Mouse (Mus musculus): Measurements from ENCODE around the gene Ppp1cb. TPM values are rescaled to one million over a fixed set of nuclear protein-coding genes. Genes with fewer than 3 reads are reported as not detected.

Gene Ppp1cb
- 213 and 246 TPM in 2 replicates for polyA plus RNA-seq (2015; fragmentation: Nextera tagmentation; extraction: Ambion mirVana)

DNA sequence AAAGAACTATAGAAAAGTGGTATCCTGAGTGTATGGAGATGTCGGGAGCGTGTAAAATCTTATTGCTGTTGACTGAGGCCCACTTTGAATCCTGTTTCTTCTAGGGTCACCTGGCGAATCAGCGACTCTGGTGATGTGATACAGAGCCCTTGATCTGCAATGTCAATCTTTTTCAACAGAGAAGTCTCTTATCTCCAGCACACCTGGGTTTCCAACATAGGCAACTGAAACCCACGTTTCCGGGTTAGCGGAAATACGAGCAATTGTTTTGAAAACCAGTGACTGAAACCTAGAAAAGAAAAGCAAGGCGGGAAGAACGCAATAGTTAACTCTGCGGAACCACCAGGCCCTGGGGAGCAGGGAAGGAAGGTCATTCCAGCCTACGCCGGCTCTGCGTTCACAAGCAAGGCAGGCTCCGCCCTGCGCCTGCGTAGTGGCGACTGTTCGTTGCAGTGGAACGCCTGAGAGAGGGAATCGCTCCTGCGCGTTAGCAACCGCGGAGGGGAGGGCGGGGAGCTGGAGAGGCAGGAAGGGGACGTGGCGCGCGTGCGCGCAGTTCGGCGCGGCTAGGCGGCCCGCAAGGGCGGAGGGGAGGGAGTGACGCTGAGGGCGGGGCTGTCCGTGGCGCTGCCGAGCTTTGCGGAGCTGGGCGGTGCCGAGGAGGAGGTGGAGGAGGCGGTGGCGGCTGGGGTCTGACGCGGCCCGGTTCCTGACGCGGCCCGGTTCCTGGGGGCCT lies at the start of gene Ppp1cb:
TSS of gene Ppp1cb (plus strand) at position 436 of the 736 bp plus-strand sequence.
- peak within 1 kb of the TSS; percentile 67 for H3K4me2 ChIP-seq
- H3K27me3 ChIP-seq, result no peaks in the 10 kb centered on the region
- H3K4me1 ChIP-seq, result peaks cover 18% of the 10 kb centered on the region
- H3K36me3 ChIP-seq (ENCODE audit: poor library complexity, severe bottlenecking), result no peaks in the 10 kb centered on the region
- H3K4me3 ChIP-seq, result peak within 1 kb of the TSS; percentile 68
- H3K9ac ChIP-seq, result peak within 1 kb of the TSS; percentile 95
- peak; percentile 99 for ATAC-seq
- H3K27ac ChIP-seq, result peak within 1 kb of the TSS; percentile 99
- 1% methylated on average over 50 of the region's 54 CpGs for WGBS
- H3K9me3 ChIP-seq (replicated peaks), result no peaks in the 10 kb centered on the region

DNA sequence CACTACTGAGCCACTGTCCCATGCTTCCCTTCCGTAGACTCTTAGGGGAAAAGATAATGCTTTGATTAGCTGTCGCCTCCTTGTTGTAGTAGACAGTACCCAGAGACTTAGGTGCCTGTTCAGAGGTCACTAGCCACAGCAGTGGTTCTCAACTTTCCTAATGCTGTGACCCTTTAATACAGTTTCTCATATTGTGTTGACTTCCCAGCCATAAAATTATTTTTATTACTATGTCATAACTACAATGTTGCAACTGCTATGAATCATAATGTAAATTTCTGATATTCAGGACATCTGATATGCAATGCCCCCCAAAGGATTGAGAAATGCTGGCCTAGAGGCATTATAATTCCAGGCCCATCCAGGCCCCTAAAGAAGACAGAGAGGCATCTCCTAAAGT lies 48.9 kb upstream of the Ppp1cb start:
- Histone ChIP-seq H3K27ac (no peak overlapping the region), H3K9ac (no peak overlapping the region), H3K36me3 (ENCODE audit: poor library complexity, severe bottlenecking) (no peaks in the 10 kb centered on the region), H3K4me3 (no peak overlapping the region), H3K4me2 (no peak overlapping the region), H3K9me3 (replicated peaks) (no peaks in the 10 kb centered on the region), H3K27me3 (no peaks in the 10 kb centered on the region), H3K4me1 (peaks cover 15% of the 10 kb centered on the region)
- ATAC-seq, result no peak
- WGBS, result 83% methylated on average over 2 of the region's 2 CpGs

DNA sequence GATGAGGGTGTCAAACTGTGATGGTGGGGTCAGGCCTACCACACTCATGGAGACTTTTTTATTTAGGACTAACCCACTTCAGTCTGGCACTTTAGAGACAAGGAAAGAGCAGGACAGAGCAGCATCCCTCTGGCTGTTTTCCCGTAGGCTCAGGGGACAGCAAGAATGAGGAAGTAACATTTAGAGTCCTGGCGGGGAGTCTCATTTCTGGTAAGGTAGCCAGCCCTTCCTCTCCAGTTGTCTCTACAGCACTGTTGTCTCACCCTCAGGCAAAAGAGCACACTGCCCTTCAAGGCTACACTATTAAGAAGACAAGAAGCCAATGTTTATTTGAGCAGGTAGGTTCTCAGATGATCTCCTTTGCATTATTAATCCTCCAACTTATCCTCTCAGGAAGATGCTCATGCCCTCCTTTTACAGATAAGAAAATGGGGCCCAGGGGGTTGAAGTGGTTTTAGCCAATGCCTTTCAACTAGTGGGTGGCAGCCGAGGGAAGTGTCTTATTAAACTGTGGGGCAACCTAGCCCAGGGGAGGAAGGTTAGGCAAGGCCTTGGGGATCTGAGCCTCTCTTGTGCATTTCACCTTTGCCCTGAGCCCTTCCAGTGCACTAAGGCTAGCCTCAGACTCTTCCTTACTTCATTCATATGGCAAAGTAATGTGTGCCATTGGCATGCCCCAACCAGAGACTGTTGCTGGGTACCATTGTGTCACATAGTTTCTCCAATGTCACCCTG lies 47.5 kb upstream of the Ppp1cb start:
- 89% methylated on average over 3 of the region's 3 CpGs for WGBS
- Histone ChIP-seq H3K4me2 (no peak overlapping the region), H3K36me3 (ENCODE audit: poor library complexity, severe bottlenecking) (no peaks in the 10 kb centered on the region)

DNA sequence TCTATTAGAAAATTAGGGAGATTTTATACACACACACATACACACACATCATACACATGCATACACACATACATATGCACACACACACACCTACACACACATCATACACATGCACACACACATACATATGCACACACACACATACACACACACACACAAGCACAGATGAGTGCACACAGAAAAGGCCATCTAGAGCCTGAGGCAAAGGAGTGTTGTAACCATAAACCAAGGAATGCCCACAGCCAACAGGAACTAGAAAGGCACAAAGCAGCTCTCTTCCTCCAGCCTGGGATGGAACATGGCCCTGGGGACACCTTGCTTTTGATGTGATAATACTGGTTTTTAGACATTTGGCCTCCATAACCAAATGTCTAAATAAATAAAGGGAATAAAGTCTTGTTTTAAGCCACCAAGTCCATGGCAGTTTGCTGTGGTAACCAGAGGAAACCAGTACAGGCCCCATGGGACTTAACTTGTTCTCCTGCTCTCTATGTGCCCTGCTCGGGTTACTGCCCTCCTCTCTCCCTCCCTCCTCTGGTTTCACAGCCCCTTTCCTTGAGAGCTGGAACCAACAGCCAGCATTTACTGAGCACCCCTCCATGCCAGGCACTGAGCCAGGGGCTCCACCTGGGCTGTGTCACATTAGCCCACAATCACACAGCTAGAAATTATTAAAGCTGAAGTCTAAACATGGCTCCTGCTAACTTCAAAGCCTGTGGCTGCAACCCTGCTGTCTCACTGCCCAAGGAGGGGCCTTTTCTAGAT lies 46.3 kb upstream of the Ppp1cb start:
- H3K27ac ChIP-seq, result no peak overlapping the region
- H3K4me3 ChIP-seq, result no peak overlapping the region
- peaks cover 7% of the 10 kb centered on the region; the same call in 1 of the 2 replicates for H3K4me1 ChIP-seq
- WGBS, result 17% methylated on average over 1 of the region's 1 CpGs
- H3K9me3 ChIP-seq (replicated peaks), result no peaks in the 10 kb centered on the region
- H3K9ac ChIP-seq, result no peak overlapping the region
- H3K4me2 ChIP-seq, result no peak overlapping the region
- ATAC-seq, result no peak
- no peaks in the 10 kb centered on the region for H3K36me3 ChIP-seq (ENCODE audit: poor library complexity, severe bottlenecking)
- no peaks in the 10 kb centered on the region for H3K27me3 ChIP-seq

More for the DNA sequence above, 47.5 kb upstream of the Ppp1cb start:
- Histone ChIP-seq H3K4me3 (no peak overlapping the region), H3K27me3 (no peaks in the 10 kb centered on the region), H3K27ac (no peak overlapping the region), H3K9ac (no peak overlapping the region), H3K9me3 (replicated peaks) (no peaks in the 10 kb centered on the region), H3K4me1 (peaks cover 7% of the 10 kb centered on the region; the same call in 1 of the 2 replicates)
- no peak for ATAC-seq

DNA sequence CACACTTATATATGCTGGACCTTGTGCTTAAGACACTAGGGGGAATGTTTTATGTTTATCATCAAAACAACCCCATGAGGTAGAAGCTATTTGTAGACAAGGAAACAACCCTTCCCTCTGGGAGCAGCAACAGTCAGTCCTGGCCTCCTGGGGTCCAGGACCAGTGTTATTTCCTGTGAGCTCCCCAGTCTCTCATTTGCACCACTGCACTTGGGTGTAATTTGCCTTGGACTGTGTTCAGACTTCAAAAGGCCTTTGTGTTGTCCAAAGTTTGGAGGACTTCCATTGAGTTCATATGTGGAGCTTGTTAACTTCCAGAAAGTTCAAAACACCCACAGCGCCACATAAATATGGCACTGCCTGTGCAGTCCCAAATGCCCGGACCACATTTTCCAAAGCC lies 45.6 kb upstream of the Ppp1cb start:
- peaks cover 7% of the 10 kb centered on the region; the same call in 1 of the 2 replicates for H3K4me1 ChIP-seq
- H3K27ac ChIP-seq, result no peak overlapping the region
- 33% methylated on average over 2 of the region's 2 CpGs for WGBS
- no peak overlapping the region for H3K9ac ChIP-seq
- H3K36me3 ChIP-seq (ENCODE audit: poor library complexity, severe bottlenecking), result no peaks in the 10 kb centered on the region
- H3K4me2 ChIP-seq, result no peak overlapping the region
- no peaks in the 10 kb centered on the region for H3K27me3 ChIP-seq
- ATAC-seq, result no peak
- H3K9me3 ChIP-seq (replicated peaks), result no peaks in the 10 kb centered on the region
- no peak overlapping the region for H3K4me3 ChIP-seq

DNA sequence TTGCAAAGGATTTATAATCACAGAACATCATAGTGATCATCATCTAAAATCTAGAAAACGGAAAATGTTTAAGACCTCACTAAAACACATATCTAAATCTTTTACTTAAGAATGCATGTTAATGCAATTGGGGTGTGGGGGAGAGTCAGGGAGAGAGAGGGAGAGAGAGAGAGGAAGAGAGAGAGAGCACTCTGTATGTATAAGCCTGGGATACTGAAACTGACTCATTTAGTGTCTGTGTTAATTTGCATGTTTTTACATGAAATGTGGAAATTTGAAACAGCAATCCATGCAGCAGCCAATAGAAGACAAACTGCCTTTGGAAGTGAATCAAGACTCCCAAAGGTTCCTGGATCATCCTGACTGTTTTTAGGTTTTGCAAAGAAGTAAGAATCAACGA lies 45.1 kb upstream of the Ppp1cb start:
- no peak for ATAC-seq
- no peaks in the 10 kb centered on the region for H3K9me3 ChIP-seq (replicated peaks)
- H3K27ac ChIP-seq, result no peak overlapping the region
- peaks cover 7% of the 10 kb centered on the region; the same call in 1 of the 2 replicates for H3K4me1 ChIP-seq
- H3K4me3 ChIP-seq, result no peak overlapping the region
- H3K9ac ChIP-seq, result no peak overlapping the region
- 74% methylated on average over 2 of the region's 2 CpGs for WGBS
- no peak overlapping the region for H3K4me2 ChIP-seq
- no peaks in the 10 kb centered on the region for H3K36me3 ChIP-seq (ENCODE audit: poor library complexity, severe bottlenecking)
- no peaks in the 10 kb centered on the region for H3K27me3 ChIP-seq

DNA sequence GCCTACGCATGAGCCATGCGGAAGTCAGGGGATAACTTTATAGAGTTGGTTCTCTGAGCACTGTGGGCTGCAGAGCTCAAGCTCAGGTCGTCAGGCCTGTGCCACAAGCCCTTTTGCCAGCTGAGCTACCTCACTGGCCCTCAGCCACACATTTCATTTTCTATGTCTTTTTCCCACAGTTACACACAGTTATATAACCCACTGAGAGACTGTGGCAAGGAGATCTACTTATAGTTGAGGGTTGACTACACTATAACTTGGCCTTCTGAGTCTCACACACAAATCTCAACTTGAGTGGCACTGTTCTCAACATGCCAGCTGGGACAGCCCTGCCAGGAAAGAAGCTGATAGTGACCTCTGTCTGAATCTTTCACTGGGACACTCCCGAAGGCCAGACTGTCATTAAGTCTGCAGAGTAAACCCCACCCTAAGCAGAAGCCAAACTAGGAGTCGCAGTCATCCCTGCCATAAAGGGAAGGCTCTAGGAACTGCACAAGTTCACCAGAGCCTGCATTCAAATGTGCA lies 44.1 kb upstream of the Ppp1cb start:
- Histone ChIP-seq H3K4me1 (peaks cover 7% of the 10 kb centered on the region; the same call in 1 of the 2 replicates), H3K9ac (no peak overlapping the region), H3K4me3 (no peak overlapping the region), H3K4me2 (no peak overlapping the region), H3K9me3 (replicated peaks) (no peaks in the 10 kb centered on the region), H3K27ac (no peak overlapping the region), H3K27me3 (no peaks in the 10 kb centered on the region), H3K36me3 (ENCODE audit: poor library complexity, severe bottlenecking) (no peaks in the 10 kb centered on the region)
- no peak for ATAC-seq
- WGBS, result 87% methylated on average over 5 of the region's 5 CpGs

DNA sequence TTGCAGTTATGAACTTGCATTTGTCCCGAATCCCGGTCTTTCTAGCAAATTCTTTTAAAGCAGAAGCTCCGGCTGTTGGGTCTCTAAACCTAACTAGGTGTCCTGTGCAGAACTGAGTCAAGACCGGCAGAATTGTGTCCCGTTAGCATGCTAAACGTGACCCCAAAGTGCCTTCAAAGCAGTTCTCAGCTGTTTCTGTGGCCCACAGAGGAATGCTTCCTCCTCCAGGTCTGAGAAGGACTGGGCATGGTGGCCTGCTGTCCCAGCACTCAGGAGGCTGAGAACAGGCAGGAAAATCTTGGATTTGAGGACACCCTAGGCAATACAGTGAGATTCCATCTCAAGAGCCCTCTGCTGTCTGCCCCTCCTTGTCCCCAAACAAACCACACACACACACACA lies 43.1 kb upstream of the Ppp1cb start:
- H3K27ac ChIP-seq, result no peak overlapping the region
- WGBS, result 84% methylated on average over 6 of the region's 6 CpGs
- ATAC-seq, result no peak

DNA sequence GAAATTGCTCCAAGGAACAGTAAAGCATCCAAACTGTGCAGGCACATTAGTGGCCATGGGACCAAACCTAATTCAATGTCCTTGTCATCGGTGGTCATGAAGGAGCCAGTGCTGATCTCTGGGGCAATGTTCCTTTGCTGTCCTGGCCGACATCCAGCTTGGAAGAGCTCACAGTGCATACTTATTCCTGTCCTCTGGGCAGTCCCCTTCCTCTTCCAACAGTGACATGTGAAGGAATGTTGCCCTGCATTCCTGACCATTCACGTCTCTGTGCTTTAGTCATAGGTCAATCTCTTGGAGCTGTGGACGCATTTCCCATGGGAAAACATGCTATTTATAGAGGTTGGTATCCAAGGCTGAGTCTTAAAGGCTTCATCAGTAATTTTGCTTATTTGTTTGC lies 41.8 kb upstream of the Ppp1cb start:
- no peak overlapping the region for H3K4me3 ChIP-seq
- H3K4me1 ChIP-seq, result peaks cover 9% of the 10 kb centered on the region
- no peaks in the 10 kb centered on the region for H3K9me3 ChIP-seq (replicated peaks)
- H3K27me3 ChIP-seq, result no peaks in the 10 kb centered on the region
- H3K36me3 ChIP-seq (ENCODE audit: poor library complexity, severe bottlenecking), result no peaks in the 10 kb centered on the region
- no peak overlapping the region for H3K9ac ChIP-seq
- ATAC-seq, result no peak
- H3K27ac ChIP-seq, result no peak overlapping the region
- H3K4me2 ChIP-seq, result no peak overlapping the region
- 71% methylated on average over 4 of the region's 4 CpGs for whole genome bisulfite sequencing

More for the DNA sequence above, 43.1 kb upstream of the Ppp1cb start:
- H3K36me3 ChIP-seq (ENCODE audit: poor library complexity, severe bottlenecking), result no peaks in the 10 kb centered on the region
- H3K4me2 ChIP-seq, result no peak overlapping the region
- H3K9me3 ChIP-seq (replicated peaks), result no peaks in the 10 kb centered on the region
- H3K4me1 ChIP-seq, result peaks cover 7% of the 10 kb centered on the region; the same call in 1 of the 2 replicates
- H3K4me3 ChIP-seq, result no peak overlapping the region
- no peaks in the 10 kb centered on the region for H3K27me3 ChIP-seq
- no peak overlapping the region for H3K9ac ChIP-seq

DNA sequence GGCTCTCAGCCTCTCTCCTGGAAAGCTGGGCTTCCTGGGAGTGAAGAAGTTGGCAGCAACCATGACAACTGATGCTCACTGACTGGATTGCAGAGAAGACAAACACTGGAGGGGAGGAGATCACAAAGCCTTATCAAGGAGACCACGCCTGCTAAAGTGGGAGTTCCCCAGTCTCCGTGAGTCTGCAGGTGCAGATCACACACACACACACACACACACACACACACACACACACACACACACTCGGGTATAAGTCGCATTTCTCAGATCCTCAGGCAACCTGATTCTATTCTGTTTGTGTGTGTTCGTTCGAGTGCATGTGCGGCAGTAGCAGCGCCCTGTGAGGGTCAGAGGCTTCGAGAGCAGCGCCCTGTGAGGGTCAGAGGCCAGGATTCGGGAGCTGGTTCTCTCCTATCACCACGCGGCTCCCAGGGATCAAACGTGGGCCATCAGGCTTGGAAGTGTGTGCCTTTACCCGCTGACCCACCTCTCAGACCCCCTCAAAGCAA lies 36.5 kb upstream of the Ppp1cb start:
- no peaks in the 10 kb centered on the region for H3K27me3 ChIP-seq
- H3K9me3 ChIP-seq (replicated peaks), result no peaks in the 10 kb centered on the region
- no peak overlapping the region for H3K9ac ChIP-seq
- no peak overlapping the region for H3K4me3 ChIP-seq
- no peak overlapping the region for H3K27ac ChIP-seq
- WGBS, result 29% methylated on average over 15 of the region's 15 CpGs
- no peak overlapping the region for H3K4me2 ChIP-seq
- no peaks in the 10 kb centered on the region for H3K36me3 ChIP-seq (ENCODE audit: poor library complexity, severe bottlenecking)
- no peak for ATAC-seq
- peaks cover 7% of the 10 kb centered on the region; the same call in 1 of the 2 replicates for H3K4me1 ChIP-seq

DNA sequence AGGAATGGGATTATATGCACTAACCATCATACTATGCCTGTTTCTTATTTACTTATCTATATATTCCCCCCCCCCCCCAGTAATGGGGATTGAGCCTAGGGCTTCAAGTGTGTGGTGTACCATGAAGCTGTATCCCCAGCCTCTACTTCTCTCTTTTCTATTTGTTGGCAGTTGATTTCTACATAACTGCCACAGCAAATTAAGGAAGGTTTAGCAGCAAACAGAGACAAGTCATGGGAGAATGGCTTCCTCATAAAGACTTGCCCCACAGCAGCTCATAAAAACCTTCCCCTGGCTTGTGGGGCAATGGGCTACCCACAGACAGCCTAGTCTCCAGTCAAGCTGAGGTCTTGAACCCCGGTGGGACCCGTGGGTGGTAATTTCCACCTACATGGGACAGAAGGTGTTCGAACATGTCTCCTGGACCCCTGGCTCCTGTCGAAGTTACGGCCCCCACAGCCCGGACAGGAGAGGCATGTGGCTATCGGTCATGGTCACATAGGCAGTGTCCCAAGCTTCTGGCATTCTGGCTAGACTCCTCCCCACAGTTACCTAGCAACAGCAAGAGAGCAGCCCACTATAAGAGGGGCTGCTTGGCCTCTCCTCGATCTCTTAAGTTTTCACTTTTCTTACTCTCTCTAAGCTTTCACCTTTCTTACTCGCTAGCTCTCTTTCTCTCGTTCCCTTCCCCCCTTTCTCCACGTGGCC lies 35.1 kb upstream of the Ppp1cb start:
- H3K9ac ChIP-seq, result no peak overlapping the region; the same call in 1 of the 2 replicates
- H3K9me3 ChIP-seq (replicated peaks), result no peaks in the 10 kb centered on the region
- H3K4me3 ChIP-seq, result no peak overlapping the region
- no peak overlapping the region for H3K4me2 ChIP-seq
- H3K4me1 ChIP-seq, result peaks cover 7% of the 10 kb centered on the region; the same call in 1 of the 2 replicates
- no peaks in the 10 kb centered on the region for H3K36me3 ChIP-seq (ENCODE audit: poor library complexity, severe bottlenecking)
- no peak for ATAC-seq
- H3K27me3 ChIP-seq, result no peaks in the 10 kb centered on the region
- WGBS, result 62% methylated on average over 11 of the region's 11 CpGs
- no peak overlapping the region for H3K27ac ChIP-seq
